Mouse (Mus musculus) subcutaneous adipose tissue, adult 2 months (tissue): ENCODE data around the gene Ifi204. TPM values are rescaled to one million over a fixed set of nuclear protein-coding genes. Genes with fewer than 3 reads are reported as not detected.

Source experiments
- polyA plus RNA-seq: library from polyadenylated mRNA; depleted of rRNA; stranded (reverse); fragments of >200 nt; gene quantifications from 2 replicates; pipeline ENCODE4 v1.2.3, GENCODE M21; 2012; ENCODE audit warnings: low replicate concordance; rRNA removed

Gene Ifi204
- 4.5 and 4.7 TPM in 2 replicates for polyA plus RNA-seq

DNA sequence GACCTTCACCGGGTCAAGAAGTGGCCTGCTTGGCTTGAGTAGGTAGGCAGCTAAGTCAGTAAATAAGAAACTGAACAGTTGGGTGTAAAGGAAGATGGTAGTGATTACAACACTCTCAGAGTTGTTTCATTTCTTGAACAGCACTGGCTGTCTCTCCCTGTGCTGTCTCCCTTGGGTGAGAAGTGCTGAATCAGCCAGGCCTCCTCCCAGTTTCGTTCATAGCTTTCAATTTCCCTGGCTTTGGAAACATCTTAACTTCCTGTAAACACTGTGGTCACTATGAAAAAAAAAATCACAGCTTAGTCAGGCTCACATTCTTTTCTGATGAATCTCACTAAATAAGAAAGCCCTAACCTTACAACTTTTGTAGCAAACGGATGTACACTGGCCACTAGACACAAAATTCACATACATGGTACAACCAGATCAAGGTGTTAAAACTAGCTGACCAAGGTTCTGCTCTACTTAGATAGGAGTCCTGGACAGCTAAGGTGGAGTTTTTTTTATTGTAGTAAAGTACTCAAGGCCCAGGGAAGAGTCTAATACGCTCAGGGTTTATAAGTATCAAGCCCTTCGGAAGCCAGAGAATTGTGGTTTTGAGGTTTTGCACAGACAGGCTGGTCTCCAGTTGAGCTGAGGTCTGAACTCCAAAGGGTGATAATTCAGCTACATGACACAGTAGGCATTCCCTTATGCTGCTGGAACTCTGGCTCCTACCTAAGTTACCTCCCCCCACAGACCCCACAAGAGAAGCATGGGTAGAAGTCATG is at the start of gene Ifi204:
Gene Ifi204 (minus strand): TSS at position 96 of the 770 bp plus-strand sequence.

DNA sequence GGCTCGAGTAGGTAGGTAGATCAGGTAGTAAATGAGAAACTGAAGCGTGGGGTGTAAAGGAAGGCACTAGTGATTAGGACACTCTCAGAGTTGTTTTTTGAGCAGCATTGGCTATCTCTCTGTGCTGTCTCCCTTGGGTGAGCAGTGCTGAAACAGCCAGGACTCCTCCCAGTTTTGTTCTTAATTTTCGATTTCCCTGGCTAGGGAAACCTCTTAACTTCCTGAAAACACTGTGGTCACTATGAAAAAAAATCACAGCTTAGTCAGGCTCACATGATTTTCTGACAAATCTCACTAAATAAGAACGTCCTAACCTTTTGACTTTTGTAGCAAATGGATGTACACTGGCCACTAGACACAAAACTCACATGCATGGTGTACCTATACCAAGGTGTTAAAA is 25.1 kb downstream of the Ifi204 start, which contains the start of gene Ifi207:
Gene Ifi207 (minus strand): TSS at position 92 of the 400 bp plus-strand sequence.

Other genes starting within 250 kb of the Ifi204 start
- gene Ifi214, start 231.0 kb downstream of the Ifi204 start, polyA plus RNA-seq: 0.13 TPM in 1 of 2 replicates, not detected in the other
- 1.4 and 4.2 TPM in 2 replicates for gene Ifi213, start 167.7 kb downstream of the Ifi204 start, polyA plus RNA-seq
- 0.49 and 0.95 TPM in 2 replicates for gene Ifi209, start 136.0 kb downstream of the Ifi204 start, polyA plus RNA-seq
- gene Ifi208, start 93.3 kb downstream of the Ifi204 start, polyA plus RNA-seq: 1.8 TPM in 2 replicates
- gene Ifi207, start 25.2 kb downstream of the Ifi204 start, polyA plus RNA-seq: 13.8 and 23.6 TPM in 2 replicates
- gene Ifi211, start 146.1 kb upstream of the Ifi204 start, polyA plus RNA-seq: 2.6 and 3.2 TPM in 2 replicates
- gene Mndal, start 175.5 kb upstream of the Ifi204 start, polyA plus RNA-seq: 7.7 TPM in 2 replicates
- gene Ifi203, start 175.7 kb upstream of the Ifi204 start, polyA plus RNA-seq: 14.8 and 22.6 TPM in 2 replicates
- 1.3 TPM in 1 of 2 replicates, not detected in the other for gene Ifi202b, start 215.8 kb upstream of the Ifi204 start, polyA plus RNA-seq